Mouse (Mus musculus): ENCODE data around the gene Dph7. TPM values are rescaled to one million over a fixed set of nuclear protein-coding genes. Genes with fewer than 3 reads are reported as not detected.

Dph7 gene
- polyA plus RNA-seq (2012; ENCODE audit: low replicate concordance): 5.9 and 10.6 TPM in 2 replicates

DNA sequence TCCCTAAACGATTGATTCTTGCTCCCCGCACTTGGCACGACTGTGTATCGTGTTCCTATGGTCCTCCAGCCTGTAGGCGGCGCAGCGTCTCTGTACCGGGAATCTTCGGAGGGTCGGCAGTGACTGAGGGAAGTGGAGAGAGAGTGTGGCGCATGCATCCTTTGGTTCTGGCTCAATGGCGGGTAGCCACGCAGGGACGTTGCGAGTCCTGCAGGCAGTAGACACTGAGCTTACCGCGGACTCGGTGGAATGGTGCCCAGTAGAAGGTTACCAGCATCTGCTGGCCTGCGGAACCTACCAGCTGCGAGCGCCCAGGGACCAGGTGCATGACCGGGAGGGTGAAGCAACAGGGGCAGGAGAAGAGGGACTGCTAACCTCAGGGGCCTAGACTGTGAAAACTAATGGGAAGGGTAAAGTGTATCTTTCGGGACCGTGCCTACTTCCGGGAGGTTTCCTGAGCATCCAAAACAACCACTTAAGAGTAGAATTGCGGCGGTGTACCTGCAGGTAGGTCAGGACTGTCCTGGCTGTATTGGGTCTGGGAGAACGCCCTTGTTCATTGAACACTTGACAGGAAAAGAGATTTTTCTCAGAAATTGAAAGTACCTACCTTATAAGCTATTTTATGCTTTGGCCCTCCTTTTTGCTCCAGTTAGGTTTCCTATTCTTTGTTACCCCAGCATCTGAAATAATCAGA, at the start of gene Dph7:
Gene Dph7, plus strand, starts transcription at position 97 of the 697 bp plus-strand sequence.

DNA sequence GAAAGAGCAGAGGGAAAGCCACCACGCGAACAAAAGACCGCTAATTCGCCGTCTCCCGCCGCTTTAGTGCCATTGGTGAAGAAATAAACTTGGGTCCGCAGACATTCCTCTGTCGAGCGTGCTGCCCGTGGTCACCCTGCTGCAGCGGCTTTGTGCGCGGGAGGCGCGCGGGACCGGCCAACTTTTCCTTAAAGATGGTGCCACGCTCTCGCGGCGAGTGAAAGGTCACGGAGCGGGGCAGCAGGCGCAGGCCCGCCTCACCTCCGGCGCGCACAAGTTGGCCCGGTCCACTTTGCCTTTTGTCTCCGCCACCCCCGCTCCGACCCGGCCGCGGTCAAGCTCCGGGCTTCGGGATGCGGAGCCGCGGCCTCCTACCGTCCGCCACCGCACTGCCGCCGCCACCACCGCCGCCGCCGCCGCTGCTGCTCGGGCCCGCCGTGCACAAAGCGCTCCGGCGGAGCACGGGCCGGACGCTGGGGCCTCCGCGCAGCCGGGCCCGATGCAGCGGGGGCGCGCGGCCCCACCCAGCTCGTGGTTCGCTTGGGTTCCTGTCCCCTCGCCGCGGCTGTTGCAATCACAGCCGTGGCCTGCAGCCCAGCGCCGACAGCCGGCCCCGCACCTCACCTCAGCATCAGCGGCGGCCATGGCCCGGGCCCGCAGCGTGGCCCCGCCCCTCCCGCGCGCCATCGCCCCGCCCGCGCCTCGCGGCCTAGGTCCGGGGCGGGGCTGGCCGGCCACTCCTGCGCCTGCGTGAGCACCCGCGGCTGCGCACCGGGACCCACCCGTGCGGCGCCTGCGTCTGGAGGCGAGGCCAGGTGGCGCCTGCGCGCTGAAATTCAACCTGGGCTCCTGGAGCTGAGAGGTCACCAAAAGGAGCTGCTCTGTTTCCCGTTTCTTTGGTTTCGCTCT, 43.0 kb upstream of the Dph7 start, which contains the start of gene Ehmt1:
Gene Ehmt1, minus strand, starts transcription at position 685 of the 909 bp plus-strand sequence.

DNA sequence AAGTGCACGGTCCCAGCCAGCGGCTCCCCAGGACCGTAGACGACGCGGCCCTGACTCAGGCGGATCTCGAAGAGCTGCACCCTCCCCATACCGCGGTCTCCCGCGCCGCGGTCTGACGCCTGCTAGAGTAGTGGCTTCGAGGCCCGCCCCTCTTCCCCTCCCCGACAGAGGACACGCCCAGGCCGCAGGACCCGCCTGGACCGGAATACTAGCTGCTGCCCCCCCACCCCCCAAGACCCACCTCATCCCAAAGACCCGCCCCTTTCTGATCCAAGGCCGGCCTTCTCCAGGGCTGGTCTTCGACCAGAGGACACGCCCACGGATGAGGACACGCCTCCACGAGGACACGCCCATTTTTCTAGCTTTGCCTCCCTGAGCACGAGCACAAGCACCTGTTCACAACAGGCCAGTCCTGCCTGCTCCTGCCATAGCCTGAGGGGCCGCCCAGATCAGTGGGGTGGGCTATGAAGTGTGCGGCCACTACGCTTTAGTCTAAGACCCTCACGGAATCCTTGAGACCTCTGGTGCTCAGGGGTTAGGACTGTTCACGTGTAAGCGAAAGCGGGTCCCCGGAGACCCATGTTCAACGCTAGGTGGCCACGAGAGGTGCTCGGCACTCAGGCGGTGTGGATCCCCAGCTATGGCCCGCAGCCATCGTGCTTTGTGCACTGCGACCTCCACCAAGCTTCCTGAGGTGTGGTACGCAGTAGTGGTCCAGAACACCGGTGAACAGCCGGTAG, 27.0 kb upstream of the Dph7 start, which contains the start of gene Arrdc1:
Gene Arrdc1, minus strand, starts transcription at position 196 of the 740 bp plus-strand sequence.

DNA sequence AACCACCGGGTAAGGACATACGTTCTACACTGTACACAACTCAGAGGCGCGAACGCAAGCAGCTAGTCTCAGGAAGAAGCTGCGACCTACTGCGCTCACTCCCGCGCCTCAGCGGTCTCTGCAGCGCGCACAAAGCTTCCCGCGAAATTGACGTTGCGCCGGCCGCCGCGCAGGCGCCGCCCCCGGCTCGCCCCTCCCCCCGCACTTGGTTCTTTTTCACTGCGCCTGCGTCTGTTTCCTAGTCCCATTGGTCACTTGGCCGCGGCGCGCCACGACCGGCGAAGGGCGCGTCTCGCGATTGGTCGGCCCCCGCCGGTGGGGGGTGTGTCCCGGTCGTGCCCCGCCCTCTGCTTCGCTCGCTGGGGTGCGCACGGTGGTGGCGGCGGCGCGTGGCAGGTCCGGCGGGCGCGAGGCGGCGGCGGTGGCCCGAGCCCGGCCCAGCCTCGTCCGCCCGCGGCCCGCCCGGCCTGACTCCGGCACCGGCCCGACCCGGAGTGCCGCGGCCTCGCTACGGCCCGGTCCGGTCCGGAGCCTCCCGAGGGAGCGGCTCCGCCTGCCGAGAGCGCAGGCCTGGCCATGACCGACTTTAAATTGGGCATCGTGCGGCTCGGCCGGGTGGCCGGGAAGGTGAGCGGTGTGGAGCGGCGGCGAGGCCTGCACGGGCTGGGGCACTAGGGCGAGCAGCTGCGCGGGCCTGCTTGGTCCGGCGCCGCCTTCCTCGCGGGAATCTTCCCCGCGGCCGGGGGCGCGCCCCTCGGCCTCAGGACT, 12.6 kb upstream of the Dph7 start, which contains the start of gene Zmynd19:
Gene Zmynd19, plus strand, starts transcription at position 372 of the 768 bp plus-strand sequence.

DNA sequence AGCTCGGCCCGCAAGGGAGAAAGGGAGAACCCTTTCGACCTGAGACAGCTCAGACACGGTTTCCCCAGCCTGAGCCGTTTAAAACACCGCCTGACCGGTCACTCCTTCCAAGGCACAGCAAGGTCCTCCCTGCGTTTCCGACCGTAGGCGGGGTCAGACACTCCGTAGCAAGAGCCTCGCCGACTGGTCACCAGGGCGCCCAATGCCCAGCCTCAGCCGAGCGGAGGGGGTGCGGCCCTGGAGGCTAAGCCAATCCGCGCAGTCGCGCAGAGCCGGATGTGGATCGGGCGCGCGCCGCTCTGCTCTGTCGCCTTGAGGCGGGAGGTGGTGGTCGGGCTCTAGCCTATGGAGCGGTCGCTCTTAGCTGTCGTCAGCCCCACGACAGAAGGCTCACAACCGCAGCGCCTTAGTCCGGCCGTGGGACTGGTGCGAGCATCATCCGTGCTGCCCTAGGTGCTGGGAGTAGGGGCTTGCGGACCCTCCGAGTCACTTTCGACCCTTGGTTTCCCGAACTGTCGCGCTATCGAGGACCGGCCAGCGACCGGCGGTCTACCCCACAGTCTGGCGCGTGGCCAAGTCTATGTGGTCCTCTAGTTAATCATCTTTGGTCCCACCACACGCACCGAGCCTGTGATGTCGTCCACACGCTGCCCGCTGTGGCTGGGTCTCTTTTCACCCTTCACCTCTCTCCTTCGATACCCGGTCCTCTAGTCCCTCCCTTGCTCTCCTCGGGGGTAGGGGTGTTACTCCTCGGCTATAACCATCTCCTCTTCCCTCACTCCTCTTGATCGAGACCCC, 12.9 kb downstream of the Dph7 start, which contains the start of gene Mrpl41:
Gene Mrpl41, minus strand, starts transcription at position 193 of the 798 bp plus-strand sequence.

DNA sequence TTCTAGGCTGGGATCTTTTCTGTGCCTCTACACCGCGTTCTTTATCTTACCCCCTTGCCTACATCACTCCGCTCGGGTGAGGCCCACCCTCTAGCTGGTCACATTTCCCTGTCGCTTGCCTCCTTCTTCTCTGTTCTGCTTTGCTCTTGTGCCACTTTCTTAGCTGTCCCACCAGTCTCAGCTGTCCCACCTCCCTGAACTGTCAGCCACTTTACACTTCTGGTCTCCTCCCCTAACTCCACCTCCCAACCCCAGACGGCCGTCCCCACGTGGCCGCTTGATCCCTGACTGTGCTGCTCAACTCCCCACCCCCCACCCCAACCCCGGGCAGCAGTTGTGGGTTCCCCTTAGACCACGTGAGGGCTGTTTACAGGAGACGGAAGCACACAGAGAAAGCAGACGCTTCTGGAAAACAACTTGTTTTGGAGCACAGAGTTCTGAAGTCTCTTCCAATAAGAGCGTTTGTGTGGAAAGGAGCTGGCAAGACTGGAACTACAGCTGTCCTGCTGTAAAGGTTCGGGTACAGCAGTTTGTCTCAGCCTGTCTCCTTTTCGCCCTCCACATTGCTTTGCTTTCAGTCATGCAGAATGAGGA, 13.6 kb downstream of the Dph7 start, which contains the start of gene Pnpla7:
Gene Pnpla7, plus strand, starts transcription at position 330 of the 594 bp plus-strand sequence.

Other genes with a start within 250 kb of the Dph7 start
- gene Cacna1b, start 199.2 kb upstream of the Dph7 start, polyA plus RNA-seq (2012; ENCODE audit: low replicate concordance): 0.96 TPM in 1 of 2 replicates, not detected in the other
- gene Ehmt1, start 42.8 kb upstream of the Dph7 start, polyA plus RNA-seq (2012; ENCODE audit: low replicate concordance): 52.3 and 54.3 TPM in 2 replicates
- gene Arrdc1, start 27.1 kb upstream of the Dph7 start, polyA plus RNA-seq (2012; ENCODE audit: low replicate concordance): 22.6 and 81.1 TPM in 2 replicates
- gene Zmynd19, start 12.6 kb upstream of the Dph7 start, polyA plus RNA-seq (2012; ENCODE audit: low replicate concordance): 14.3 and 15.5 TPM in 2 replicates
- 7.7 and 44.8 TPM in 2 replicates for gene Mrpl41, start 12.7 kb downstream of the Dph7 start, polyA plus RNA-seq (2012; ENCODE audit: low replicate concordance)
- 4.3 and 5.1 TPM in 2 replicates for gene Pnpla7, start 13.6 kb downstream of the Dph7 start, polyA plus RNA-seq (2012; ENCODE audit: low replicate concordance)
- gene Nsmf, start 92.0 kb downstream of the Dph7 start, polyA plus RNA-seq (2012; ENCODE audit: low replicate concordance): 61.2 and 74.4 TPM in 2 replicates
- gene Entpd8, start 117.9 kb downstream of the Dph7 start, polyA plus RNA-seq (2012; ENCODE audit: low replicate concordance): not detected in 2 replicates
- not detected in 2 replicates for gene Noxa1, start 132.7 kb downstream of the Dph7 start, polyA plus RNA-seq (2012; ENCODE audit: low replicate concordance)
- gene Nrarp, start 218.4 kb downstream of the Dph7 start, polyA plus RNA-seq (2012; ENCODE audit: low replicate concordance): 24.8 and 34.7 TPM in 2 replicates
- gene Tor4a, start 234.5 kb downstream of the Dph7 start, polyA plus RNA-seq (2012; ENCODE audit: low replicate concordance): 13.1 and 16.5 TPM in 2 replicates
- 15.0 and 19.0 TPM in 2 replicates for gene Nelfb, start 249.1 kb downstream of the Dph7 start, polyA plus RNA-seq (2012; ENCODE audit: low replicate concordance)